Mouse (Mus musculus): Measurements from ENCODE around the gene Eif2a. TPM values are rescaled to one million over a fixed set of nuclear protein-coding genes. Genes with fewer than 3 reads are reported as not detected.

The Eif2a gene
- polyA plus RNA-seq, 1 experiment from 2014 or later = 58.0 TPM

- Histone ChIP-seq H3K36me3 (no peaks in the 10 kb centered on the region), H3K4me2 (no peak overlapping the region), H3K27ac (no peak overlapping the region), H3K27me3 (no peaks in the 10 kb centered on the region), H3K9ac (no peak overlapping the region), H3K4me1 (no peaks in the 10 kb centered on the region), H3K9me3 (replicated peaks) (no peaks in the 10 kb centered on the region), H3K4me3 (replicated peaks) (no peak overlapping the region)
- ATAC-seq (replicated peaks; ENCODE audit: low FRiP score) = no peak
Observed at GRCm38 (mm10) chr3:58511581-58511980, 14.0 kb upstream of the Eif2a start.

GRCm38 (mm10) chr3:58512740-58513139, 12.9 kb upstream of the Eif2a start:
- Histone ChIP-seq H3K9me3 (replicated peaks) (no peaks in the 10 kb centered on the region), H3K36me3 (no peaks in the 10 kb centered on the region), H3K27me3 (no peaks in the 10 kb centered on the region), H3K27ac (no peak overlapping the region), H3K4me3 (replicated peaks) (no peak overlapping the region), H3K9ac (no peak overlapping the region), H3K4me2 (no peak overlapping the region), H3K4me1 (no peaks in the 10 kb centered on the region)
- 84% methylated on average over 3 of the region's 3 CpGs for WGBS
- ATAC-seq (replicated peaks; ENCODE audit: low FRiP score) = no peak

- no peaks in the 10 kb centered on the region for H3K9me3 ChIP-seq (replicated peaks)
- no peaks in the 10 kb centered on the region for H3K27me3 ChIP-seq
- H3K27ac ChIP-seq = no peak overlapping the region
- no peak overlapping the region for H3K9ac ChIP-seq
- H3K36me3 ChIP-seq = no peaks in the 10 kb centered on the region
- no peak for ATAC-seq (replicated peaks; ENCODE audit: low FRiP score)
- no peak overlapping the region for H3K4me3 ChIP-seq (replicated peaks)
- H3K4me1 ChIP-seq = no peaks in the 10 kb centered on the region
- H3K4me2 ChIP-seq = no peak overlapping the region
- 91% methylated on average over 4 of the region's 4 CpGs for WGBS
Observed at GRCm38 (mm10) chr3:58513483-58513882, 12.1 kb upstream of the Eif2a start.

GRCm38 (mm10) chr3:58515947-58516601, 9.5 kb upstream of the Eif2a start:
- no peak overlapping the region for H3K9ac ChIP-seq
- WGBS = 47% methylated on average over 1 of the region's 1 CpGs
- H3K27me3 ChIP-seq = no peaks in the 10 kb centered on the region
- peaks cover 12% of the 10 kb centered on the region for H3K36me3 ChIP-seq
- H3K4me3 ChIP-seq (replicated peaks) = no peak overlapping the region
- no peak overlapping the region for H3K27ac ChIP-seq
- H3K4me2 ChIP-seq = no peak overlapping the region
- no peaks in the 10 kb centered on the region for H3K4me1 ChIP-seq
- H3K9me3 ChIP-seq (replicated peaks) = no peaks in the 10 kb centered on the region
- ATAC-seq (replicated peaks; ENCODE audit: low FRiP score) = no peak

- WGBS = 57% methylated on average over 7 of the region's 7 CpGs
- H3K9me3 ChIP-seq (replicated peaks) = no peaks in the 10 kb centered on the region
- H3K4me1 ChIP-seq = no peaks in the 10 kb centered on the region
- peaks cover 17% of the 10 kb centered on the region for H3K36me3 ChIP-seq
- no peak overlapping the region for H3K9ac ChIP-seq
- H3K27ac ChIP-seq = no peak overlapping the region
- no peak overlapping the region for H3K4me2 ChIP-seq
- ATAC-seq (replicated peaks; ENCODE audit: low FRiP score) = no peak
- no peaks in the 10 kb centered on the region for H3K27me3 ChIP-seq
- H3K4me3 ChIP-seq (replicated peaks) = no peak overlapping the region
Observed at GRCm38 (mm10) chr3:58516602-58516976, 9.0 kb upstream of the Eif2a start.

GRCm38 (mm10) chr3:58517258-58517657, 8.4 kb upstream of the Eif2a start:
- no peak overlapping the region for H3K4me3 ChIP-seq (replicated peaks)
- H3K9ac ChIP-seq = no peak overlapping the region
- no peaks in the 10 kb centered on the region for H3K4me1 ChIP-seq
- no peak for ATAC-seq (replicated peaks; ENCODE audit: low FRiP score)
- 62% methylated on average over 5 of the region's 5 CpGs for WGBS
- no peaks in the 10 kb centered on the region for H3K9me3 ChIP-seq (replicated peaks)
- no peak overlapping the region for H3K4me2 ChIP-seq
- H3K27ac ChIP-seq = no peak overlapping the region
- H3K27me3 ChIP-seq = no peaks in the 10 kb centered on the region
- H3K36me3 ChIP-seq = peaks cover 20% of the 10 kb centered on the region

- Histone ChIP-seq H3K27me3 (no peaks in the 10 kb centered on the region), H3K9me3 (replicated peaks) (no peaks in the 10 kb centered on the region), H3K4me3 (replicated peaks) (no peak overlapping the region), H3K9ac (no peak overlapping the region), H3K4me1 (no peaks in the 10 kb centered on the region), H3K36me3 (peaks cover 26% of the 10 kb centered on the region), H3K4me2 (no peak overlapping the region), H3K27ac (no peak overlapping the region)
- WGBS = 81% methylated on average over 5 of the region's 5 CpGs
- ATAC-seq (replicated peaks; ENCODE audit: low FRiP score) = no peak
Observed at GRCm38 (mm10) chr3:58517800-58518199, 7.8 kb upstream of the Eif2a start.

- WGBS = 83% methylated on average over 2 of the region's 2 CpGs
- Histone ChIP-seq H3K36me3 (peaks cover 37% of the 10 kb centered on the region), H3K27me3 (no peaks in the 10 kb centered on the region), H3K4me2 (no peak overlapping the region), H3K9me3 (replicated peaks) (no peaks in the 10 kb centered on the region), H3K27ac (no peak overlapping the region), H3K4me1 (peaks cover 4% of the 10 kb centered on the region; the same call in 1 of the 2 replicates), H3K9ac (no peak overlapping the region), H3K4me3 (replicated peaks) (no peak overlapping the region)
- ATAC-seq (replicated peaks; ENCODE audit: low FRiP score) = no peak
Observed at GRCm38 (mm10) chr3:58518962-58519361, 6.7 kb upstream of the Eif2a start.

GRCm38 (mm10) chr3:58519536-58519935, 6.1 kb upstream of the Eif2a start:
- ATAC-seq (replicated peaks; ENCODE audit: low FRiP score) = no peak
- Histone ChIP-seq H3K27me3 (no peaks in the 10 kb centered on the region), H3K27ac (no peak overlapping the region), H3K36me3 (peaks cover 38% of the 10 kb centered on the region), H3K4me1 (peaks cover 4% of the 10 kb centered on the region; the same call in 1 of the 2 replicates), H3K4me2 (no peak overlapping the region), H3K9me3 (replicated peaks) (no peaks in the 10 kb centered on the region), H3K4me3 (replicated peaks) (no peak overlapping the region), H3K9ac (no peak overlapping the region)
- 76% methylated on average over 3 of the region's 3 CpGs for WGBS

GRCm38 (mm10) chr3:58520286-58520685, 5.3 kb upstream of the Eif2a start:
- peaks cover 38% of the 10 kb centered on the region for H3K36me3 ChIP-seq
- no peaks in the 10 kb centered on the region for H3K9me3 ChIP-seq (replicated peaks)
- no peak overlapping the region for H3K4me3 ChIP-seq (replicated peaks)
- H3K9ac ChIP-seq = no peak overlapping the region
- H3K4me1 ChIP-seq = peaks cover 4% of the 10 kb centered on the region; the same call in 1 of the 2 replicates
- no peak for ATAC-seq (replicated peaks; ENCODE audit: low FRiP score)
- H3K4me2 ChIP-seq = no peak overlapping the region
- 91% methylated on average over 6 of the region's 6 CpGs for WGBS
- no peaks in the 10 kb centered on the region for H3K27me3 ChIP-seq
- H3K27ac ChIP-seq = no peak overlapping the region

GRCm38 (mm10) chr3:58521361-58521760, 4.3 kb upstream of the Eif2a start:
- no peak overlapping the region for H3K4me3 ChIP-seq (replicated peaks)
- 77% methylated on average over 2 of the region's 2 CpGs for WGBS
- peaks cover 38% of the 10 kb centered on the region for H3K36me3 ChIP-seq
- no peak for ATAC-seq (replicated peaks; ENCODE audit: low FRiP score)
- no peaks in the 10 kb centered on the region for H3K27me3 ChIP-seq
- H3K4me2 ChIP-seq = no peak overlapping the region
- peaks cover 4% of the 10 kb centered on the region; the same call in 1 of the 2 replicates for H3K4me1 ChIP-seq
- H3K9ac ChIP-seq = no peak overlapping the region
- no peak overlapping the region for H3K27ac ChIP-seq
- no peaks in the 10 kb centered on the region for H3K9me3 ChIP-seq (replicated peaks)

GRCm38 (mm10) chr3:58523386-58523785, 2.2 kb upstream of the Eif2a start:
- H3K4me2 ChIP-seq = no peak overlapping the region
- H3K4me1 ChIP-seq = peaks cover 14% of the 10 kb centered on the region; the same call in 1 of the 2 replicates
- 93% methylated on average over 3 of the region's 3 CpGs for WGBS
- no peak for ATAC-seq (replicated peaks; ENCODE audit: low FRiP score)
- no peak overlapping the region for H3K27ac ChIP-seq
- peak overlapping the region; percentile 88; the same call in 1 of the 2 replicates for H3K4me3 ChIP-seq (replicated peaks)
- no peak overlapping the region for H3K9ac ChIP-seq
- no peaks in the 10 kb centered on the region for H3K9me3 ChIP-seq (replicated peaks)
- peaks cover 38% of the 10 kb centered on the region for H3K36me3 ChIP-seq
- no peaks in the 10 kb centered on the region for H3K27me3 ChIP-seq

- peaks cover 14% of the 10 kb centered on the region; the same call in 1 of the 2 replicates for H3K4me1 ChIP-seq
- peak overlapping the region; percentile 93 for H3K9ac ChIP-seq
- no peak overlapping the region for H3K27ac ChIP-seq
- peak overlapping the region; percentile 88 for H3K4me3 ChIP-seq (replicated peaks)
- 59% methylated on average over 4 of the region's 4 CpGs for WGBS
- H3K4me2 ChIP-seq = peak overlapping the region; percentile 72
- peaks cover 38% of the 10 kb centered on the region for H3K36me3 ChIP-seq
- H3K27me3 ChIP-seq = no peaks in the 10 kb centered on the region
- ATAC-seq (replicated peaks; ENCODE audit: low FRiP score) = no peak
- H3K9me3 ChIP-seq (replicated peaks) = no peaks in the 10 kb centered on the region
Observed at GRCm38 (mm10) chr3:58524246-58524645, 1.4 kb upstream of the Eif2a start.
